Mouse (Mus musculus): Measurements from ENCODE around the gene 4933402J07Rik.

The 4933402J07Rik gene

GRCm38 (mm10) chr8:87563553-87563952, at the start of gene 4933402J07Rik:
TSS of gene 4933402J07Rik (plus strand) at chr8:87563853.
- DNase-seq, result no peak

- no peak for DNase-seq
These were observed 46.5 kb upstream of the 4933402J07Rik start for GRCm38 (mm10) chr8:87517132-87517531.

DNA sequence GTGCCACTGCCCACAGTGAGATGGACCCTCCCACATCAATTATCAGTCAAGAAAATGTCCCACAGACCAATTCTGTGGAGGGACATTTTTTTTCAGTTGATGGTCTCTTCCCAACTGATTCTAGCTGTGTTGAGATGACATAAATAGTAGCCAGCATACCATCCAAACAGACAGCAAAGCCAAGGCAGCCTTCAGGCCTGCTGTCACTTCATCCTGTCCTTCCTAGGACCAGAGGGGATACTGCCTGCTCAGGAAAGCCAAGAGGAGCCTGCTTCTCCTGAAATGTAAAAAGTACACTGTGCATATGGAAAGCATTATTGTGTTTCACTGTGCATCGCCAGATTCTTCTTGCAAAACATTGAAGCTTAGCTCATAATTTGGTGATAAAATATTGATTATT, 38.6 kb upstream of the 4933402J07Rik start:
- DNase-seq, result no peak

DNA sequence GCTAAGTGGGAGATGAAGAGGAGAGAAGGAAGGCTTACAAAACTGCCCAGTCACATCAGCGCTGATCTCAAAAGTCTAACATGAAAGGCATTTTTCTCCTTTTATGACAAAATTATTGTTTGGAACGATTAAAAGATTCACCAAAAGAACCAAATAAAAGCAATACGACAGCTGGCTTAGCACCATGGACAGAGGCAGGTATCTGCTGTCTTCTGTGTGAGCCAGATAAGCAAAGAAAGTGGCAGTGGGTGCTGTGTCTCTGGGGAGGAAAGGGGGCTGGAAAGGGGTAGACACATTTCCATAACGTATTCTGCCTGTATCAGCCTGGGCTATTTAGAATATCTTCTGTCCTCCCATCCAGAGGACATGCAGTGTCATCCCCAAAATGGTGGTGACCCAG, 32.5 kb upstream of the 4933402J07Rik start:
- no peak for DNase-seq

DNA sequence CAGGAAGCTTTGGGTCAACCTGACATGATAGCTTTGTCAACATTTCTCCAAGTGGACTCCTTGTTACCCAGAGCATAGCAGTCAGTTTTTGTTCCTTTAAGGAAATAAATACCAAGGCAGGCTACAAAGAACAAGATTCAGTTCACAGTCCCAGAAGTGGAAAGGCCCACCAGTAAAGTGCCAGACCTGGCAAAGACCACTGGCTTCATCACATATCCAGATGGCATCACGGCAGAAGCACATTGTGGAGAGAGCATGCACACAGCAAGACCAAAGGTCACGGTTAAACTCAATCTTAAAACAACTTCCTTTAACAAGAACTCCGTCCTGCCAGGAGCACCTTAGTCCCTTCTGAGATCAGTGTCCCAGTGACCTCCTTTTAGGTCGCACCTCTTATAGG, 30.2 kb upstream of the 4933402J07Rik start:
- DNase-seq, result no peak

DNA sequence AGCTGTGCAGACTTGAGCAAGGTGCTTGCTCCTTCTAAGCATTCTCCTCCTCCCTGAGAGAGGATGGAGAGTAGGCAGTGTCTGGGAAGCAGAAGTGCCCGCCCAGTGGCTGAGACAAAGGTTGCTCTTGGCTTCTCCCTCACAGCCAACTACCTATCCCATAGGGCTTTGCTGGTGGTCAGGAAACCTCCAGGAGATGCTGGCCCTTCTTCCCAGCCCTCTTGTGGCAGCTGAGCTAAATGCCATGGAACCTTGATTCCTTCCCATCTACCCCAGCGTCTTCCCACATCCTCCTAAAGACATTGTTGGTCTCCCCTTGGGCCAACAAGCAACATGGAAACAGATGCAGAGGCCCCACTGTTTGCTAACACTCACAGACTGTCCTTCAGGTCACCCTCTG, 28.8 kb upstream of the 4933402J07Rik start:
- no peak for DNase-seq

DNA sequence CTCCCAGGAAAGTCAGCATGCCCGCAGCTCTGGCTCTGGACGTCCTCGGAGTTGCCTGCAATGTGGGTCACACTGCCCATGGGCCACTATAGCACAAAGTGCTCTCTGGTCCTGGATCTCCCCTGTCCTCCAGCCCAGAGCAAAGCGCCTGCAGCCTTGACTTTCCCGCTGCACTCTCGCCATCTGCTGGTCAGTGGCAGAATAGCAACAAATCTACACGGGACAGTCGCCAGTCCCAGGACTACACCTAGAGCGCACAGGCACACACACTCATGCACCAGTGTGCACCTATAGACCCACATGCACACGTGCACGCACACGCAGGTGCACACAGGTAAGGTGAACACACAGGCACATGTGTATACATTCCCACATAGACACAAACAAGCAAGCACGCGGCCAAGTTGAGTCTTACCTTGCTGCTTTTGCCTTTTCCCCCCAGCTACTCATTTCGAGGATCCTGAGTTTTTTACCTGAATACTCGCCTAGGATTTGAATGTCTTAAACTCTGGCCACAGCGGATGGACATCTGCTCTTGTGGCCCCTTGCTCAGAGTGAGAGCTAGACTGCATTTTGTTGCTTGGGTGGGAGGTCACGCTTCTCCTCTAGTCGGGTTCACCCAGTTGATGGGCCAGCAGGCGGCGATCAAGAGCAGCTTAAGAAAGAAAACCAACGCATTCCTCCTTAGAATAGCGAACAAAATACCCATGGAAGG, 26.9 kb upstream of the 4933402J07Rik start:
- peak; percentile 54 to 64 for DNase-seq

DNA sequence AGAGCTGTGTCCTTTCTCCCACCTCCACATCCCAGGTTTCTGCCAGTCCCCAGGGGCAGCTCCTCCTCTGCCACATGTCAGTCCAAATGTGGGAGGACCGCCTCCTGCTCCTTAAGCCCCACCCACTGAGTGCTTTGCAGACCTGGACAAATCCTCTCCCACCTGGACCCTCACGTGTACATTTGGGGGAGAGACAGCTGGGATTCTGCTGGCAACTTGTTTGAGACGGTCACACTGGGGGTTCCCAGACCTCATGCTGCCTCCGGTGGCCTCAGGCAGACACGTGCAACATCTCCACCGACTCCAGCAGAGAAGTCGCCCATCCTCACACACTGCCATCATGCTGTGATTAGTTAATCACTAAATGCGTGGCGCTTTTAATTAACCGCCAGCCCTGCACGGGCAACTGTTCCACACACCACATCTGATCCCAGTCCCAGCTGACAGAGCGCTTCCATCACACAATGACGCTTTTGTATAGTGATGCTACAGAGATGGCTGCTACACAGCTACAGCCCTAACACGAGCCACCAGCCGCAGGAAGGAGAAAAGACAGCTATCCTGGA, 23.7 kb upstream of the 4933402J07Rik start:
- no peak for DNase-seq

GRCm38 (mm10) chr8:87549881-87550280, 13.8 kb upstream of the 4933402J07Rik start:
- DNase-seq, result no peak

- no peak for DNase-seq
These were observed 10.9 kb upstream of the 4933402J07Rik start for GRCm38 (mm10) chr8:87552801-87553200.

- DNase-seq, result no peak
These were observed 2.9 kb upstream of the 4933402J07Rik start for GRCm38 (mm10) chr8:87560801-87561200.

DNA sequence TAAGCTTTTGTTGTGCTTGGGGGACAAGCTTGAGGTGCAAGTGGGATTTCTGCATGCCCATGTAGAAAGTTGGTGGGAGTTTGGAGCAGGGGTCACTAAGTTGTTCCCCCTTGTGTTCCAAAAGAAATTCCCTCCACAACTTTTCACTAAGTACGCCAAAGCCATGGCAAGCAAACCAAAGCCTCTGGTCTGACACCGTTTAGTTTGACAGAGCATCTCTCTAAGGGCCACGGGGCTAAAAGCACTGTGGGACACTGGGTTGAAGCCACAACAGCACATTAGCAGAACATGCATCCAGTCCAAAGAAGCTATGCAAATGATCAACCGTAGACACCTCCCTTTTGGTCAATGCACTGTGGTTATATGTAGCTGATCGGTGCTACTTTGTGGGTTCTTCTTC, 5.5 kb downstream of the 4933402J07Rik start:
- DNase-seq, result no peak

- DNase-seq, result peak in 1 of 2 experiments; percentile 3
These were observed 6.3 kb downstream of the 4933402J07Rik start for GRCm38 (mm10) chr8:87569706-87570563.

GRCm38 (mm10) chr8:87570564-87570855, 6.9 kb downstream of the 4933402J07Rik start:
- no peak for DNase-seq

GRCm38 (mm10) chr8:87570880-87571279, 7.2 kb downstream of the 4933402J07Rik start:
- no peak for DNase-seq

GRCm38 (mm10) chr8:87594272-87594671, 30.6 kb downstream of the 4933402J07Rik start:
- DNase-seq, result peak; percentile 11 to 21

GRCm38 (mm10) chr8:87602731-87603130, 39.1 kb downstream of the 4933402J07Rik start:
- no peak for DNase-seq

DNA sequence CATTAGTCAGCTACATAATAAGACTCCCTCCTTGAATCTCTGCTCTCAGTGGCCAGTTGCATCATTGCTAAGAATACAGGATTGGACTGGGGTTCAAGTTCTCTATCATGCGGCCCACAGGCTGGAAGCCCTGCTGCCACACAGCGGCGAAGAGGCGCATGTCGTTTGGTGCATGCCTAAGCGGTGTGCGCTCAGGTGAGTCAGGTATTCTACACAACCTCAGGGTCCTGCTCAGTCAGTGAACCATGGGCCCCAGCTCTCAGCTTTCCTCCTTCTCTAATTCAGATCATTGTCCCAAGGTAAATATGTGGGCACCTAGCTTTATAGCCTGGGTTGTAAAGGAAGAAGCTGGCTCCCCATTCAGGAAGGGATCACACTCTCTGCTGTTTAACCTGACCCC, 45.5 kb downstream of the 4933402J07Rik start:
- DNase-seq, result no peak

GRCm38 (mm10) chr8:87609651-87610192, 46.1 kb downstream of the 4933402J07Rik start:
- no peak for DNase-seq

- no peak for DNase-seq
These were observed 50.0 kb downstream of the 4933402J07Rik start for GRCm38 (mm10) chr8:87613701-87614100.

DNA sequence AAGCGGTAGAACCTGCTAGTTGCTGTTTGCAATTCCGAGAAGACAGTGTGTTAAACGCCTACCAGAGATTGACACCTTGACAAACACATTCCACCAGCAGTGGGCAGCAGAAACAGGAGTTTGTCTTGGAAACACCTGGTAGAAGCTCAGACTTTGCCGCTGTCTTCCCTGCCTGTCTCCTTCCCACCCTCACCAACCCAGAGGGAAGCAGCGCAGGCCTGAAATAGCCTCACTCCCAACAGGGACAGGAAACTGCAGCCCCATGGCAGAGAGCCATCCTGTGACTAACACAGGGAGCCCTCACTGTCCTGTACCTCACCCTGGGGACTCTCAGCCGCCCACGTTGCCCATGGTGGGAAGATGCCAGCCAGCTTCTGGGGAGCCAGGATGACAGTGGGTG, 55.5 kb downstream of the 4933402J07Rik start:
- DNase-seq, result no peak

DNA sequence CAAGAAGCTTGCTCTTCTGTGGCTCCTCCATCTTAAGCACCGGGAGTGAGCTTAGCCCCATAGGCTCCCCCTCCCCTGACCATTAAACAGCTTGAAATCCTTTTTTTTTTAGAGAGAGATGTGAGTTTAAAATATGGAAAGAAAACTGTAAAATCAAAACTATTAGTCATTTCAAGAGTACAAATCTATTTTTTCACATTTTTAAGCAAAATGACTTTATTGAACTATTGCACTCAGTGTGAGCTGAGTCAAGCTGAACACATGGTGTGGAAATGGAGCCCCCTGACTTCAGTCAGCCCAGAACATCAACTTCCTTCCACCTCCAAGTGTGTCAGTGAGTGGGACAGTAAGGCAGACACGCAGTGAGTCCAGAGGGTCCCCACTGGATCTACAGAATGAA, 55.9 kb downstream of the 4933402J07Rik start:
- no peak for DNase-seq

GRCm38 (mm10) chr8:87620225-87620624, 56.6 kb downstream of the 4933402J07Rik start:
- no peak for DNase-seq

- no peak for DNase-seq
These were observed 57.5 kb downstream of the 4933402J07Rik start for GRCm38 (mm10) chr8:87621181-87621580.
